Mouse (Mus musculus) embryonic stem cell, embryonic (primary cell): ENCODE measurements around the gene Slc16a14.

Experiments used
- CTCF ChIA-PET, 4 experiments: fragments of 300-600 bp in 2 of 4; fragments of 350-600 bp in 2 of 4; sonication (Branson Sonifier 250); formaldehyde crosslinking; loops; one replicate each; lab custom pipeline; 2022; ENCODE audit warnings: inconsistent platforms in 2 of 4; lab: Charles Lee
- POLR2A ChIA-PET, 4 experiments: fragments of 300-600 bp in 2 of 4; fragments of 350-600 bp in 2 of 4; sonication (Branson Sonifier 250); formaldehyde crosslinking; loops; one replicate each; lab custom pipeline; 2022; ENCODE audit warnings: antibody characterized with exemption in 4 of 4, inconsistent platforms in 1 of 4; lab: Charles Lee

The Slc16a14 gene

DNA sequence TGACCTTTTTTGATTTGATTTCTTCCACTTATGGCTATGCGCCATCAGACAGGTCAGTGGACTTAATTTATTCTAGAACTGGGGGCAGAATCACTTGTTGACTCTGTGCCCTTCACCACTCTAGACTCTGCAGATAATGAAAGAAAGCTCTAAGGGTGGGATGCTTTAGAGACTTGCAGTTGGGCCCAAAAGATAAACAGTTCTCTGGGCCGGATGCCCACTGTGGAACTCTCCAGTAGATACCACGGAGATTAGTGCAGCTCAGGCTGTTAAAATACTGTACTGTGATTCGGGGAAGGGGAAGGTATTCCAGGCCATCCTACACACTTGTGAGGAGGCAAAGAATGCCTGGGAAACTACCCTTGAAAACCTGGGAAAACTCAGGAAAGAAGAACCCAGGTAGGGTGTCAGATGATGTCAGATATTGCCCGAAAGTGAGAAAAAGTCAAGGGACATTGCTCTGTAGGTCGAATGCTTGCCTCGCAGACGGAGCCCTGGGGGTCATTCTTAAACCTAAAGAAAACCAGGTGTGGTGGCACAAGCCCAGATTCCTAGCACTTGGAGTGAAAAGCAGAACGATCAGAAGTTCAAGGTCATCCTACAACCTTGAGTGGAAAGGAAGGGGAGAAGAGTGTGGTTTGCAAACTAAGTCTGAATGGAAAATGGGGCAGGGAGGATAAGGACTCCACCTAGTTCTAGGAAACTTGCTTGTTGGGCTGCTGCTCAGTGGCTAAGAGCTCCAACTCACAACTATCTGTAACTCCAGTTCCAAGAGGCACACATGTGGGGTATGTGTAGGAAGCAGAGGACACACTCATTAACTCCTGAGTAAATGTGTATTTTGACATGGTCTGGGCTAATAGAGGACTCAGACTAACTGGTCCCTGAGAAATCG lies 74.3 kb downstream of the Slc16a14 start:
- ChIA-PET POLR2A (interaction anchor here (0.6 to 15.6 kb wide), 36 partner anchors 9 to 1886 kb away, joined by 3 to 335 read pairs (median 5); partner anchors contain the start of genes Fbxo36 (in 4 of the 4) and Trip12 (in 4 of the 4)), CTCF (interaction anchor here in 3 of 4 experiments (0.9 to 1.8 kb wide), 3 partner anchors 19 to 21 kb away, joined by 3 to 6 read pairs (median 3); no protein-coding TSS in a partner anchor)

DNA sequence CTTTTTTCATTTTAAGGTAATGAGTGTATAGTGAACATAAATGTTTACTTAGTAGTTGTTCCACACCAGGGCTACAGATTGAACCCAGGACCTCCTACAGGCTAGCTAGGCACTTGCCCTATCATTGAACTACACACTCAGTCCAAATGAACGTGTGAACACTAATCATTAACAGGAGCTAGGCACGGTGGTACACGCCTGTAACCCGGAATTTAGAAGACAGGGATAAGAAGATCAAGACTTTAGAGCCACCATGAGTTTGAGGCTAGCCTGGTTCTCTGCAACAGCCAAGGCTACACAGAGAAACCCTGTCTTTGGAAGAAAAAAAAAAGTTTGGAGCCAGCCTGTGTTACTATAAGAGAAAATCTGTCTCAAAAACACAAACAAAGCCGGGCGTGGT lies 75.3 kb downstream of the Slc16a14 start:
- POLR2A ChIA-PET = interaction anchor here (0.7 to 15.6 kb wide), 15 partner anchors 8 to 527 kb away, joined by 3 to 335 read pairs (median 44); partner anchors contain the start of genes Fbxo36 (in 4 of the 4) and Trip12 (in 4 of the 4)
- CTCF ChIA-PET = no interaction called here
